In genomic region chr6:116047896-116048295, GRCm38 (mm10) we compare ENCODE assay signal across 21 mouse cellular contexts. TPM values are rescaled to one million over a fixed set of nuclear protein-coding genes. Genes with fewer than 3 reads are reported as not detected.
DNase-seq lines count a peak whose midpoint lies in the region; ATAC-seq and TF ChIP-seq lines count a peak whose summit lies in the region.
"Had no signal": no experiment of that assay in that cellular context is flagged by ENCODE, and none has a peak within 500 bp of the region (broad histone marks: within the 10 kb centered on the region; RNA-seq: fewer than 3 reads in every experiment).

No protein-coding gene starts in this region.

- no peak overlapping the region for H3K9ac ChIP-seq in heart, embryonic 14.5 days (ENCODE audit: low read length)
- no peak overlapping the region for H3K9ac ChIP-seq in kidney, postnatal 0 days (ENCODE audit: low read depth, low read length)
- no peak overlapping the region for H3K9ac ChIP-seq in kidney, embryonic 15.5 days
- H3K9ac ChIP-seq in liver, embryonic 12.5 days, result no peak overlapping the region
- H3K9ac ChIP-seq: embryonic facial prominence, embryonic 13.5 days; hindbrain, embryonic 12.5 days; limb, embryonic 15.5 days; midbrain, embryonic 15.5 days; neural tube, embryonic 15.5 days; stomach, embryonic 15.5 days had no signal

- H3K27me3 ChIP-seq in heart, embryonic 14.5 days (ENCODE audit: control insufficient read depth, insufficient read depth, low read length), result no peaks in the 10 kb centered on the region
- H3K27me3 ChIP-seq in kidney, postnatal 0 days (ENCODE audit: insufficient read depth, low read length), result no peaks in the 10 kb centered on the region
- H3K27me3 ChIP-seq in kidney, embryonic 15.5 days, result no peaks in the 10 kb centered on the region
- H3K27me3 ChIP-seq in liver, embryonic 12.5 days (replicated peaks), result no peaks in the 10 kb centered on the region
- H3K27me3 ChIP-seq: embryonic facial prominence, embryonic 13.5 days; hindbrain, embryonic 12.5 days; limb, embryonic 15.5 days; megakaryocyte, embryonic 14.5 days; midbrain, embryonic 15.5 days; neural tube, embryonic 15.5 days; stomach, embryonic 15.5 days had no signal

- H3K36me3 ChIP-seq in heart, embryonic 14.5 days (ENCODE audit: control insufficient read depth, insufficient read depth, low read length), result 0 out of 2 replicates have a peak, but pooled peaks cover 4% of the 10 kb centered on the region
- no peaks in the 10 kb centered on the region for H3K36me3 ChIP-seq in kidney, postnatal 0 days (ENCODE audit: insufficient read depth, low read length)
- H3K36me3 ChIP-seq in kidney, embryonic 15.5 days, result peaks cover 7% of the 10 kb centered on the region
- peaks cover 5% of the 10 kb centered on the region; the same call in 1 of the 2 replicates for H3K36me3 ChIP-seq in liver, embryonic 12.5 days
- H3K36me3 ChIP-seq: limb, embryonic 15.5 days; midbrain, embryonic 15.5 days; stomach, embryonic 15.5 days had no signal

- H3K4me1 ChIP-seq in heart, embryonic 14.5 days (ENCODE audit: control insufficient read depth in 2 of 2, insufficient read depth in 2 of 2, low read length in 2 of 2), result peaks cover 6 to 49% of the 10 kb centered on the region in 2 experiments
- no peaks in the 10 kb centered on the region for H3K4me1 ChIP-seq in kidney, postnatal 0 days (replicated peaks; ENCODE audit: insufficient read depth, low read length)
- no peaks in the 10 kb centered on the region for H3K4me1 ChIP-seq in kidney, embryonic 15.5 days
- H3K4me1 ChIP-seq in liver, embryonic 12.5 days, result peaks cover 17% of the 10 kb centered on the region
- H3K4me1 ChIP-seq: limb, embryonic 15.5 days; stomach, embryonic 15.5 days had no signal

- no peak for ATAC-seq in heart, embryonic 14.5 days (ENCODE audit: insufficient number of reproducible peaks, insufficient read depth, low FRiP score, low read depth)
- ATAC-seq in kidney, postnatal 0 days (replicated peaks; ENCODE audit: low FRiP score, low read depth), result no peak
- no peak for ATAC-seq in kidney, embryonic 15.5 days (replicated peaks; ENCODE audit: low FRiP score)
- ATAC-seq in liver, embryonic 12.5 days, result peak; percentile 75
- ATAC-seq: forebrain, embryonic 14.5 days; midbrain, embryonic 15.5 days had no signal

- TF ChIP-seq CTCF in kidney, postnatal 0 days (IDR thresholded peaks at IDR 0.05; ENCODE audit: low read depth), result 0 out of 2 replicates have a peak, but pooled peaks have one; percentile 6

- peaks cover under 1% of the 10 kb centered on the region; the same call in 1 of the 2 replicates for H3K9me3 ChIP-seq in heart, embryonic 14.5 days (ENCODE audit: control insufficient read depth, low read length)
- 0 out of 2 replicates have a peak, but pooled peaks cover under 1% of the 10 kb centered on the region for H3K9me3 ChIP-seq in kidney, postnatal 0 days (replicated peaks; ENCODE audit: low read length)
- H3K9me3 ChIP-seq in kidney, embryonic 15.5 days (replicated peaks), result no peaks in the 10 kb centered on the region
- peaks cover under 1% of the 10 kb centered on the region; the same call in 1 of the 2 replicates for H3K9me3 ChIP-seq in liver, embryonic 12.5 days (replicated peaks)
- H3K9me3 ChIP-seq: embryonic facial prominence, embryonic 13.5 days; hindbrain, embryonic 12.5 days; megakaryocyte, embryonic 14.5 days; midbrain, embryonic 15.5 days; neural tube, embryonic 15.5 days; stomach, embryonic 15.5 days had no signal

- peak overlapping the region; percentile 2 to 77; a peak in 2 of 4 replicates for H3K27ac ChIP-seq in heart, embryonic 14.5 days (replicated peaks in 1 of 2; ENCODE audit: control insufficient read depth in 1 of 2, insufficient read depth in 1 of 2, low read depth in 2 of 2, low read length in 2 of 2)
- no peak overlapping the region for H3K27ac ChIP-seq in kidney, postnatal 0 days
- H3K27ac ChIP-seq in kidney, embryonic 15.5 days, result no peak overlapping the region
- H3K27ac ChIP-seq in liver, embryonic 12.5 days, result no peak overlapping the region
- H3K27ac ChIP-seq: embryonic facial prominence, embryonic 13.5 days; hindbrain, embryonic 12.5 days; limb, embryonic 15.5 days; midbrain, embryonic 15.5 days; neural tube, embryonic 15.5 days; stomach, embryonic 15.5 days had no signal

- no peak for DNase-seq in heart, adult 18-20 months
- DNase-seq in kidney, postnatal 0 days (ENCODE audit: low spot score), result no peak
- DNase-seq in c-Kit-positive CD71-positive TER-119-negative erythroid progenitor cells, embryonic 14.5 days (ENCODE audit: low read depth), result peak; percentile 15
- DNase-seq in neural tube, embryonic 10.5 days (ENCODE audit: extremely low spot score, low spot score), result no peak
- DNase-seq in gastrocnemius, postnatal 25 days, result no peak
- DNase-seq: cerebellum, adult 9-10 months; kidney, adult 9 months; thymus, adult 18-20 months; thymus, postnatal 4 days had no signal

- H3K4me3 ChIP-seq in heart, embryonic 14.5 days (ENCODE audit: control insufficient read depth in 1 of 2, insufficient read depth in 1 of 2, low read depth in 1 of 2, low read length in 2 of 2), result no peak overlapping the region
- H3K4me3 ChIP-seq in kidney, postnatal 0 days (replicated peaks; ENCODE audit: low read depth, low read length), result no peak overlapping the region
- H3K4me3 ChIP-seq in kidney, embryonic 15.5 days (replicated peaks), result no peak overlapping the region
- no peak overlapping the region for H3K4me3 ChIP-seq in liver, embryonic 12.5 days
- H3K4me3 ChIP-seq: embryonic facial prominence, embryonic 13.5 days; hindbrain, embryonic 12.5 days; limb, embryonic 15.5 days; megakaryocyte, embryonic 14.5 days; midbrain, embryonic 15.5 days; myocyte; neural tube, embryonic 15.5 days; stomach, embryonic 15.5 days had no signal

- WGBS in heart, embryonic 14.5 days, result 0% methylated on average over 1 of the region's 1 CpGs
- 27% methylated on average over 1 of the region's 1 CpGs for WGBS in kidney, postnatal 0 days
- WGBS in kidney, embryonic 15.5 days, result 63% methylated on average over 1 of the region's 1 CpGs
- 19% methylated on average over 1 of the region's 1 CpGs for WGBS in liver, embryonic 12.5 days (ENCODE audit: insufficient replicate concordance)

- H3K4me2 ChIP-seq in heart, embryonic 14.5 days (ENCODE audit: low read length), result no peak overlapping the region
- no peak overlapping the region for H3K4me2 ChIP-seq in kidney, postnatal 0 days (ENCODE audit: low read length)
- no peak overlapping the region for H3K4me2 ChIP-seq in kidney, embryonic 15.5 days
- H3K4me2 ChIP-seq in liver, embryonic 12.5 days, result no peak overlapping the region
- H3K4me2 ChIP-seq: embryonic facial prominence, embryonic 13.5 days; hindbrain, embryonic 12.5 days; limb, embryonic 15.5 days; midbrain, embryonic 15.5 days; neural tube, embryonic 15.5 days; stomach, embryonic 15.5 days had no signal

RNA-seq across cellular contexts. Expression of gene Plxnd1, which starts 53.1 kb away (rescaled TPM):
- polyA plus RNA-seq in heart, embryonic 14.5 days (2014; fragmentation: Nextera tagmentation; extraction: Ambion mirVana), result 58.8 and 68.9 TPM in 2 replicates
- total RNA-seq in heart, adult 18-20 months (2021), result 10 to 100 TPM; 54.6 to 68.7 TPM
- 42.3 and 42.4 TPM in 2 replicates for polyA plus RNA-seq in kidney, postnatal 0 days (2015; fragmentation: Nextera tagmentation; extraction: Ambion mirVana)
- polyA plus RNA-seq in kidney, embryonic 15.5 days (2015; fragmentation: Nextera tagmentation; extraction: Ambion mirVana), result 47.3 and 52.7 TPM in 2 replicates
- 16.2 TPM in 2 replicates for polyA plus RNA-seq in liver, embryonic 12.5 days (2016; fragmentation: Nextera tagmentation; extraction: Ambion mirVana)
- total RNA-seq in gastrocnemius, postnatal 25 days (2021), result 10 to 100 TPM; 25.7 TPM

Comparison
In these comparisons a context has a peak if more than half of its experiments do, and no peak if none do; other contexts are left out.
1. H3K27ac ChIP-seq: peak in heart, embryonic 14.5 days (2 of 2); none in kidney, postnatal 0 days (single experiment), kidney, embryonic 15.5 days (single experiment) and liver, embryonic 12.5 days (single experiment).